In the genomic region with DNA sequence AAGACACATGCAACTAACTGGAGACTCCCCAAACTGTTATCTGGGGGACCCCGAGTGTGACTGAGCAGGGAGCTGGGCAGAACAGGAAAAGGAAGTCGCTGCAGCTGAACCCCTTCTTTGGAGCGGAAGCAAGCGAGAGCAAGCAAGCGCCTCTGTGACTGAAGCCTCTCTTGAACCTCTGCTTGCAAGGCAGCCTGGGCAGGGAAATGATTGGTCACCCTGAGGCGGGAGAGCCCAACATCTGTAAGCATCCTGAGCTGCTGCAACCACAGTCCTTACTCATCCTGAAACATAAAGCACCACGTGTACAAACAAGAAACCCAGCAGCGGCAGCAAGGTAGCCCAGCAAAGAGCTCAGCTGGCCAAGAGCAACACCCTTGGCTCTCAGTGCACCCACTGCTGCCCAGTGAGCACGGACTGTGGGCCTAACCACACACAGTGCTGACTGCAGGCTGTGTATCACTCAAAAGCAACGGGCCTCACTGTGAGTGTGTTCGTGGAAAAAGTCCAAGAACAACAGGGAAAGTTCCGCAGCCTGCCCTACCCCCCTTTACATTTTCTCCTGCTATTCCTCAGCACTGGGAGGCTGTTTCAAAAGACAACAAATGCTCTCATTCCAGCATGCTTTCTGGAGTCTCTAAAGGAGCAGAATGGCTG, we compare ENCODE assay signal across 8 mouse cellular contexts.
DNase-seq lines count a peak whose midpoint lies in the region; ATAC-seq and TF ChIP-seq lines count a peak whose summit lies in the region.

No protein-coding gene starts in this region.

- DNase-seq in lung, embryonic 14.5 days = peak; percentile 84
- no peak for DNase-seq in lung, adult 2 months
- DNase-seq in frontal cortex, postnatal 14 days (ENCODE audit: low spot score in 2 of 2) = no peak
- no peak for DNase-seq in urinary bladder, adult 2 months (ENCODE audit: low spot score)

- H3K27me3 ChIP-seq in lung, embryonic 14.5 days (ENCODE audit: insufficient read depth, low read length) = no peaks in the 10 kb centered on the region
- no peaks in the 10 kb centered on the region for H3K27me3 ChIP-seq in liver, embryonic 12.5 days (replicated peaks)
- no peaks in the 10 kb centered on the region for H3K27me3 ChIP-seq in neural tube, embryonic 14.5 days (ENCODE audit: control insufficient read depth, insufficient read depth, low read length)

- no peak for TF ChIP-seq CTCF in lung, embryonic 14.5 days (IDR thresholded peaks at IDR 0.05; ENCODE audit: low read depth)
- no peak for TF ChIP-seq CTCF in lung, adult 2 months (IDR thresholded peaks at IDR 0.05; ENCODE audit: insufficient read depth, low read length)
- no peak for TF ChIP-seq CTCF in embryonic fibroblast, embryonic 13.5 days (IDR thresholded peaks at IDR 0.05; ENCODE audit: borderline replicate concordance, insufficient read depth, low read length)

- no peak for TF ChIP-seq POLR2A in lung, adult 2 months (IDR thresholded peaks at IDR 0.05; ENCODE audit: borderline replicate concordance, extremely low read depth, low read depth, low read length)
- no peak for TF ChIP-seq POLR2A in embryonic fibroblast, embryonic 13.5 days (IDR thresholded peaks at IDR 0.05; ENCODE audit: low read depth, low read length)

- H3K9me3 ChIP-seq in lung, embryonic 14.5 days (ENCODE audit: low read depth, low read length) = no peaks in the 10 kb centered on the region
- no peaks in the 10 kb centered on the region for H3K9me3 ChIP-seq in liver, embryonic 12.5 days (replicated peaks)
- no peaks in the 10 kb centered on the region for H3K9me3 ChIP-seq in neural tube, embryonic 14.5 days (ENCODE audit: control insufficient read depth, low read length)

- H3K4me2 ChIP-seq in lung, embryonic 14.5 days = no peak overlapping the region
- no peak overlapping the region for H3K4me2 ChIP-seq in liver, embryonic 12.5 days
- H3K4me2 ChIP-seq in neural tube, embryonic 14.5 days (ENCODE audit: low read depth, low read length) = no peak overlapping the region

- H3K4me1 ChIP-seq in lung, embryonic 14.5 days (ENCODE audit: insufficient read depth) = peaks cover 12% of the 10 kb centered on the region; the same call in 1 of the 2 replicates
- peaks cover 2% of the 10 kb centered on the region; the same call in 1 of the 2 replicates for H3K4me1 ChIP-seq in lung, adult 2 months (ENCODE audit: control insufficient read depth, insufficient read depth, low read length)
- peaks cover 30% of the 10 kb centered on the region for H3K4me1 ChIP-seq in embryonic fibroblast, embryonic 13.5 days (ENCODE audit: control insufficient read depth, insufficient read depth, low read length)
- H3K4me1 ChIP-seq in liver, embryonic 12.5 days = peaks cover 45% of the 10 kb centered on the region
- H3K4me1 ChIP-seq in neural tube, embryonic 14.5 days (ENCODE audit: control insufficient read depth, insufficient read depth, low read length) = 0 out of 2 replicates have a peak, but pooled peaks cover 5% of the 10 kb centered on the region

- WGBS in lung, embryonic 14.5 days = 23% methylated on average over 12 of the region's 12 CpGs
- WGBS in lung, adult 2 months = 26% methylated on average over 12 of the region's 12 CpGs
- WGBS in liver, embryonic 12.5 days (ENCODE audit: insufficient replicate concordance) = 39% methylated on average over 12 of the region's 12 CpGs
- WGBS in neural tube, embryonic 14.5 days = 42% methylated on average over 12 of the region's 12 CpGs

- no peak overlapping the region for H3K9ac ChIP-seq in lung, embryonic 14.5 days
- H3K9ac ChIP-seq in liver, embryonic 12.5 days = no peak overlapping the region
- H3K9ac ChIP-seq in neural tube, embryonic 14.5 days (replicated peaks; ENCODE audit: low read depth, low read length) = no peak overlapping the region

- no peak overlapping the region for H3K4me3 ChIP-seq in lung, embryonic 14.5 days (ENCODE audit: low read depth, low read length)
- H3K4me3 ChIP-seq in lung, adult 2 months (replicated peaks; ENCODE audit: extremely low read depth, low read depth, low read length) = no peak overlapping the region
- H3K4me3 ChIP-seq in embryonic fibroblast, embryonic 13.5 days (ENCODE audit: insufficient read depth, low read length) = no peak overlapping the region
- no peak overlapping the region for H3K4me3 ChIP-seq in liver, embryonic 12.5 days
- no peak overlapping the region for H3K4me3 ChIP-seq in neural tube, embryonic 14.5 days (ENCODE audit: low read depth, low read length)

- no peaks in the 10 kb centered on the region for H3K36me3 ChIP-seq in lung, embryonic 14.5 days (ENCODE audit: insufficient read depth)
- no peaks in the 10 kb centered on the region for H3K36me3 ChIP-seq in liver, embryonic 12.5 days
- no peaks in the 10 kb centered on the region for H3K36me3 ChIP-seq in neural tube, embryonic 14.5 days (ENCODE audit: control insufficient read depth, insufficient read depth, low read length)

- peak; percentile 84 for ATAC-seq in lung, embryonic 14.5 days (ENCODE audit: insufficient read depth)
- peak; percentile 63 to 70 for ATAC-seq in hematopoietic stem cell, adult 5-6 weeks (replicated peaks in 1 of 2; ENCODE audit: insufficient read depth in 1 of 2, low FRiP score in 2 of 2, low TSS enrichment in 1 of 2, low read depth in 1 of 2, poor library complexity in 2 of 2, severe bottlenecking in 2 of 2)
- ATAC-seq in liver, embryonic 12.5 days = no peak
- peak; percentile 75; the same call in 1 of the 2 replicates for ATAC-seq in neural tube, embryonic 14.5 days (ENCODE audit: low read depth)

- peak overlapping the region; percentile 66 for H3K27ac ChIP-seq in lung, embryonic 14.5 days (ENCODE audit: low read depth)
- H3K27ac ChIP-seq in embryonic fibroblast, embryonic 13.5 days (ENCODE audit: insufficient read depth, low read length) = peak overlapping the region; percentile 68
- H3K27ac ChIP-seq in liver, embryonic 12.5 days = peak overlapping the region; percentile 42; the same call in 1 of the 2 replicates
- 0 out of 2 replicates have a peak overlapping the region, but pooled peaks have one; percentile 48 for H3K27ac ChIP-seq in neural tube, embryonic 14.5 days (ENCODE audit: low read depth, low read length)
